Mouse (Mus musculus) forebrain, embryonic 14.5 days (tissue): ENCODE results near the gene Mptx2. TPM values are rescaled to one million over a fixed set of nuclear protein-coding genes. Genes with fewer than 3 reads are reported as not detected.
"Not testable (repeated sequence)": the region's sequence is repeated elsewhere in the genome, so short reads cannot be mapped to it uniquely, and the experiment has no call there.

Experiments used
- ATAC-seq: fragments of 200-750 bp; cut with Nextera tagmentation; 2 replicates; pipeline ENCODE4 v1.8.0; 2017; ENCODE audit warnings: mild to moderate bottlenecking, moderate library complexity
- DNase-seq: peaks from one replicate; pipeline ENCODE4 v3.0.0-alpha.2; 2015; ENCODE audit warnings: low spot score
- H3K27ac ChIP-seq: fragments of 300-500 bp; sonication (generic); 2 replicates; pipeline ENCODE4 v1.5.1; 2014; ENCODE audit warnings: low read depth, mild to moderate bottlenecking, control low read depth, low read length, moderate library complexity
- H3K27me3 ChIP-seq: fragments of 300-500 bp; sonication (generic); replicated peaks from 2 replicates; pipeline ENCODE4 v1.6.1; 2014; ENCODE audit warnings: low read length, control low read depth, mixed read lengths; ENCODE audit not compliant: control insufficient read depth, insufficient read depth
- H3K36me3 ChIP-seq: fragments of 300-500 bp; sonication (generic); 2 replicates; pipeline ENCODE4 v1.6.1; 2014; ENCODE audit warnings: low read length, control low read depth; ENCODE audit not compliant: control insufficient read depth, insufficient read depth
- H3K4me1 ChIP-seq: fragments of 300-500 bp; sonication (generic); 2 replicates; pipeline ENCODE4 v1.6.1; 2014; ENCODE audit warnings: antibody characterized with exemption, low read length, control low read depth; ENCODE audit not compliant: control insufficient read depth, insufficient read depth
- H3K4me2 ChIP-seq: fragments of 300-500 bp; sonication (generic); 2 replicates; pipeline ENCODE4 v1.6.1; 2014; ENCODE audit warnings: mild to moderate bottlenecking, control low read depth, low read length
- H3K4me3 ChIP-seq: fragments of 300-500 bp; sonication (generic); 2 replicates; pipeline ENCODE4 v1.5.1; 2014; ENCODE audit warnings: low read depth, low read length, control low read depth
- H3K9ac ChIP-seq: fragments of 300-500 bp; sonication (generic); 2 replicates; pipeline ENCODE4 v1.6.1; 2014; ENCODE audit warnings: mild to moderate bottlenecking, low read length, control low read depth, moderate library complexity
- H3K9me3 ChIP-seq: fragments of 300-500 bp; sonication (generic); replicated peaks from 2 replicates; pipeline ENCODE4 v1.6.1; 2016; ENCODE audit warnings: low read length, control low read depth, mixed read lengths; ENCODE audit not compliant: control insufficient read depth
- WGBS: fragments of 180-500 bp; shearing (Covaris S2); extraction: QIAGEN DNeasy Blood & Tissue Kit; methylation state at CpG from one replicate; pipeline ENCODE4 v1.1.7; 2014; 5-methylcytosine and 5-hydroxymethylcytosine counted together
- polyA plus RNA-seq: library from polyadenylated mRNA; unstranded; fragments of >200 nt; fragmentation: Nextera tagmentation; extraction: Ambion mirVana; gene quantifications from 2 replicates; pipeline ENCODE4 v1.2.1, GENCODE M21; 2014

Gene Mptx2
- polyA plus RNA-seq, 1 experiment from 2014 or later: not detected

GRCm38 (mm10) chr1:173313535-173314050 lies 36.0 kb upstream of the Mptx2 start:
- H3K4me2 ChIP-seq, H3K27ac ChIP-seq, ATAC-seq, H3K27me3 ChIP-seq, H3K4me1 ChIP-seq, H3K4me3 ChIP-seq, H3K9me3 ChIP-seq, H3K9ac ChIP-seq, DNase-seq, H3K36me3 ChIP-seq: not testable (repeated sequence)
- 90% methylated on average over 7 of the region's 7 CpGs for WGBS

- H3K27ac ChIP-seq: not testable (repeated sequence)
Measured at GRCm38 (mm10) chr1:173302795-173303194, 25.2 kb upstream of the Mptx2 start.

GRCm38 (mm10) chr1:173265701-173266100 lies 11.9 kb downstream of the Mptx2 start, which contains the start of gene Olfr418:
TSS of gene Olfr418 (plus strand) at chr1:173266001.
- Histone ChIP-seq H3K4me1 (no peaks in the 10 kb centered on the region), H3K9ac (no peak within 1 kb of the TSS), H3K4me3 (no peak within 1 kb of the TSS), H3K27ac (no peak within 1 kb of the TSS), H3K27me3 (no peaks in the 10 kb centered on the region), H3K9me3 (no peaks in the 10 kb centered on the region), H3K36me3 (no peaks in the 10 kb centered on the region), H3K4me2 (no peak within 1 kb of the TSS)
- ATAC-seq (no peak), DNase-seq (no peak)

More at GRCm38 (mm10) chr1:173302795-173303194, 25.2 kb upstream of the Mptx2 start:
- not testable (repeated sequence) for H3K9ac ChIP-seq, DNase-seq, H3K4me3 ChIP-seq, H3K4me1 ChIP-seq, H3K36me3 ChIP-seq, H3K4me2 ChIP-seq, H3K9me3 ChIP-seq, ATAC-seq, H3K27me3 ChIP-seq
- 75% methylated on average over 3 of the region's 3 CpGs for WGBS

- H3K27me3 ChIP-seq: no peaks in the 10 kb centered on the region
- no peaks in the 10 kb centered on the region for H3K36me3 ChIP-seq
- ATAC-seq: no peak
- H3K9ac ChIP-seq: no peak overlapping the region
- 94% methylated on average over 3 of the region's 3 CpGs for WGBS
- no peaks in the 10 kb centered on the region for H3K4me1 ChIP-seq
- no peak for DNase-seq
- no peak overlapping the region for H3K27ac ChIP-seq
- no peaks in the 10 kb centered on the region for H3K9me3 ChIP-seq
- H3K4me3 ChIP-seq: no peak overlapping the region
- H3K4me2 ChIP-seq: no peak overlapping the region
Measured at GRCm38 (mm10) chr1:173249888-173250287, 27.7 kb downstream of the Mptx2 start.

- not testable (repeated sequence) for H3K36me3 ChIP-seq, H3K27me3 ChIP-seq, H3K4me1 ChIP-seq, H3K4me3 ChIP-seq, H3K27ac ChIP-seq, ATAC-seq, H3K4me2 ChIP-seq, H3K9ac ChIP-seq, DNase-seq, H3K9me3 ChIP-seq
- 88% methylated on average over 1 of the region's 1 CpGs for WGBS
Measured at GRCm38 (mm10) chr1:173237004-173237403, 40.6 kb downstream of the Mptx2 start.

- H3K36me3 ChIP-seq: no peaks in the 10 kb centered on the region
- no peak within 1 kb of the TSS for H3K4me2 ChIP-seq
- H3K27me3 ChIP-seq: no peaks in the 10 kb centered on the region
- H3K4me1 ChIP-seq: no peaks in the 10 kb centered on the region
- no peak for DNase-seq
- H3K9me3 ChIP-seq: no peaks in the 10 kb centered on the region
- 88% methylated on average over 2 of the region's 2 CpGs for WGBS
- no peak within 1 kb of the TSS for H3K9ac ChIP-seq
- H3K27ac ChIP-seq: no peak within 1 kb of the TSS
- no peak for ATAC-seq
- H3K4me3 ChIP-seq: no peak within 1 kb of the TSS
Measured at GRCm38 (mm10) chr1:173227081-173227480, 50.5 kb downstream of the Mptx2 start, which contains the start of gene Fcer1a. TSS of gene Fcer1a (minus strand) at chr1:173227214.

Other genes with a start within 250 kb of the Mptx2 start
- not detected in 2 replicates for gene Olfr1408, start 140.4 kb downstream of the Mptx2 start, polyA plus RNA-seq
- gene Olfr1406, start 87.1 kb downstream of the Mptx2 start, polyA plus RNA-seq: not detected in 2 replicates
- gene Olfr218, start 80.0 kb downstream of the Mptx2 start, polyA plus RNA-seq: not detected in 2 replicates
- gene Olfr1404, start 65.4 kb downstream of the Mptx2 start, polyA plus RNA-seq: not detected in 2 replicates
- gene Fcer1a, start 50.6 kb downstream of the Mptx2 start, polyA plus RNA-seq: not detected in 2 replicates
- not detected in 2 replicates for gene Olfr418, start 11.8 kb downstream of the Mptx2 start, polyA plus RNA-seq
- gene Ackr1, start 56.0 kb upstream of the Mptx2 start, polyA plus RNA-seq: 10.5 and 12.0 TPM in 2 replicates
- 2.3 and 4.0 TPM in 2 replicates for gene Aim2, start 73.1 kb upstream of the Mptx2 start, polyA plus RNA-seq
- 59.8 and 77.6 TPM in 2 replicates for gene Cadm3, start 89.9 kb upstream of the Mptx2 start, polyA plus RNA-seq
- 0.08 TPM in 1 of 2 replicates, not detected in the other for gene Ifi206, start 213.3 kb upstream of the Mptx2 start, polyA plus RNA-seq